Comparison of ENCODE assay signal across 12 mouse cellular contexts in genomic region chr19:23153606-23154127, GRCm38 (mm10).
"Had no signal": no experiment of that assay in that cellular context is flagged by ENCODE, and none has a peak within 500 bp of the region (broad histone marks: within the 10 kb centered on the region; RNA-seq: fewer than 3 reads in every experiment).

No protein-coding gene starts in this region.

- H3K9ac ChIP-seq: limb, embryonic 12.5 days; lung, embryonic 15.5 days; midbrain, embryonic 15.5 days; neural tube, embryonic 13.5 days; stomach, embryonic 15.5 days had no signal

- H3K27me3 ChIP-seq: limb, embryonic 12.5 days; lung, embryonic 15.5 days; megakaryocyte, embryonic 14.5 days; midbrain, embryonic 15.5 days; neural tube, embryonic 13.5 days; stomach, embryonic 15.5 days had no signal

- H3K36me3 ChIP-seq: limb, embryonic 12.5 days; lung, embryonic 15.5 days; midbrain, embryonic 15.5 days; neural tube, embryonic 13.5 days; stomach, embryonic 15.5 days had no signal

- DNase-seq: layer of hippocampus, adult 9-11 months; lung, postnatal 14 days; right cerebral cortex, postnatal 14 days; thymus, postnatal 4 days had no signal

- H3K9me3 ChIP-seq: limb, embryonic 12.5 days; lung, embryonic 15.5 days; megakaryocyte, embryonic 14.5 days; midbrain, embryonic 15.5 days; neural tube, embryonic 13.5 days; stomach, embryonic 15.5 days had no signal

- H3K4me3 ChIP-seq: limb, embryonic 12.5 days; lung, embryonic 15.5 days; megakaryocyte, embryonic 14.5 days; midbrain, embryonic 15.5 days; neural tube, embryonic 13.5 days; stomach, embryonic 15.5 days had no signal

- ATAC-seq: midbrain, embryonic 15.5 days had no signal

- H3K4me1 ChIP-seq: midbrain, embryonic 15.5 days had no signal

- H3K27ac ChIP-seq: limb, embryonic 12.5 days; lung, embryonic 15.5 days; macrophage; midbrain, embryonic 15.5 days; neural tube, embryonic 13.5 days; stomach, embryonic 15.5 days had no signal

- H3K4me2 ChIP-seq: limb, embryonic 12.5 days; lung, embryonic 15.5 days; midbrain, embryonic 11.5 days; midbrain, embryonic 15.5 days; neural tube, embryonic 13.5 days; stomach, embryonic 15.5 days had no signal
